Mouse (Mus musculus) cerebellum, postnatal 25 days (tissue): ENCODE measurements around the gene Mok.

Experiments
- DNase-seq, 2 experiments: peaks; one replicate each; pipeline ENCODE4 v3.0.0; 2021; ENCODE audit warnings: mixed read lengths in 2 of 2

The Mok gene

GRCm38 (mm10) chr12:110764531-110764930 lies 76.2 kb downstream of the Mok start:
- no peak for DNase-seq

- DNase-seq, result no peak
Observed at GRCm38 (mm10) chr12:110762321-110762720, 78.4 kb downstream of the Mok start.

- no peak for DNase-seq
Observed at GRCm38 (mm10) chr12:110758932-110759331, 81.8 kb downstream of the Mok start.
